Mouse (Mus musculus): Measurements from ENCODE around the gene Immp2l. TPM values are rescaled to one million over a fixed set of nuclear protein-coding genes. Genes with fewer than 3 reads are reported as not detected.
"Not testable (repeated sequence)": the region's sequence is repeated elsewhere in the genome, so short reads cannot be mapped to it uniquely, and the experiment has no call there.

The Immp2l gene
- total RNA-seq, 2 experiments from 2014 or later: 1.3 to 11.4 TPM

- no peak for ATAC-seq (replicated peaks; ENCODE audit: low FRiP score, low TSS enrichment, poor library complexity, severe bottlenecking)
These were observed 702.8 kb downstream of the Immp2l start for GRCm38 (mm10) chr12:41726720-41727119.

- ATAC-seq (replicated peaks; ENCODE audit: low FRiP score, low TSS enrichment, poor library complexity, severe bottlenecking): no peak
These were observed 703.3 kb downstream of the Immp2l start for GRCm38 (mm10) chr12:41727221-41727620.

DNA sequence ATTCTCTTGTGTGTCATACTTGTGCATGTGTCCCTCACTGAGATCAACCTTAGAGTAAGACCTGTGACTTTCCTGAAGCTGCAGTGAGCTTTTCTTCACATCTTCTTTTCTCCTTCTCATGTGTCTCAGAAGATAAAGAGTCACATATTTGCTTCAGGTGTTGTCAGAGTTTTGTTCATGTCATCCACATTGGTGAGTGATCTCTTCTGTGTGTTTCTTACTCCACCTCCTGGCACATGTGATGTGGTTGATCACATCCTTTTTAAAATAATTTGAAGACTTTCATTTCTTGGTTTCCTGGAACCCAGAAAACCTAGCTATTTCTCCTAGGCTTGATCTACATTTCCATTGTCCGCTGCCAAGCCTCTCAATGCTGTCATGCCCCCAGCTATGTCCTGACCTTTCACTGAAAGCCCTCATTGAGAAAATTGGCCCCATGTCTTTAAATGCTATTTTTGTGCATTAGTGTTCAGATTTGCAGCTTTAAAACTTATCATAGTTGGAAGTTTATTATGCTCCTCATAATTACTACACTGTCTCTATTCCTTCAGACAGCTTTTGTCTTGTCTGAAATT, 704.0 kb downstream of the Immp2l start:
- no peak for ATAC-seq (replicated peaks; ENCODE audit: low FRiP score, low TSS enrichment, poor library complexity, severe bottlenecking)

DNA sequence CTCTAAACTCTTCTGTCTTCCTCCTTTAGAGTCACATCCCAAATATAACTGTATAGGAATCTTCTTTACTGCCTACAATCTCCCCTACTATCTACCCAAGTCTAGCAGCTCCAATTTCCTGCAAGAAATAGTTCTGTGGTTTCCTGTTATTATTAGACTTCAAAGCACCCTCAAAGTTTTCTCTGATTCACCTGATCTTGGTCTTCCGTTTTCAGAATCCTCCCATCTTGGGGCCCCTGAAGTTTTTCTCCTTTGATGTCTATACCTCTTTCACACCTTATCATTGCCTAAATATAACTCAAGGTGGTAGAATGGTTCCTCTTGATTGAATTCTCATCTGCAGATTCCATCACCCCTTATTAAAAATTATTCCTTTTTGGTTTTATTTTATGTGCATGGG, 704.6 kb downstream of the Immp2l start:
- ATAC-seq (replicated peaks; ENCODE audit: low FRiP score, low TSS enrichment, poor library complexity, severe bottlenecking): no peak

GRCm38 (mm10) chr12:41729780-41730179, 705.9 kb downstream of the Immp2l start:
- ATAC-seq (replicated peaks; ENCODE audit: low FRiP score, low TSS enrichment, poor library complexity, severe bottlenecking): no peak

DNA sequence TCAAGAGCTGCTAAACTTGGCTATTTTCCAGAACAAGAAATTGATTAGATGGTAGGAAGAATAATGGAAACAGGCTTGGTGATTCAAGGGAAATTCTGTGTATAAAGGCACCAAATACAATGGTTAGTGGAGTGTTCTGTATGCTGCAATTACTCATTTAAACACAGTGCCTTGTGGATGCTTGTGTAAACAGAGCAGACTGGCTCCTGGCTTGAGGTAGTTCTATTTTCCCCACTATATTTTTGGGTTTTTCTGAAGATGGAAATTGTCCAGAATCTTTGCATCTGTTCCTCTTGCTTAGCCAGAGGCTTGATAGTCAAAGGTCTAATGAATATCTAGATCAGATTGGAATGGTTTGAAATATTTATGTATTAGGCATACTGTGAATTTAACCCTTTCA, 709.3 kb downstream of the Immp2l start:
- ATAC-seq (replicated peaks; ENCODE audit: low FRiP score, low TSS enrichment, poor library complexity, severe bottlenecking): no peak

- ATAC-seq (replicated peaks; ENCODE audit: low FRiP score, low TSS enrichment, poor library complexity, severe bottlenecking): no peak
These were observed 719.0 kb downstream of the Immp2l start for GRCm38 (mm10) chr12:41742887-41743286.

DNA sequence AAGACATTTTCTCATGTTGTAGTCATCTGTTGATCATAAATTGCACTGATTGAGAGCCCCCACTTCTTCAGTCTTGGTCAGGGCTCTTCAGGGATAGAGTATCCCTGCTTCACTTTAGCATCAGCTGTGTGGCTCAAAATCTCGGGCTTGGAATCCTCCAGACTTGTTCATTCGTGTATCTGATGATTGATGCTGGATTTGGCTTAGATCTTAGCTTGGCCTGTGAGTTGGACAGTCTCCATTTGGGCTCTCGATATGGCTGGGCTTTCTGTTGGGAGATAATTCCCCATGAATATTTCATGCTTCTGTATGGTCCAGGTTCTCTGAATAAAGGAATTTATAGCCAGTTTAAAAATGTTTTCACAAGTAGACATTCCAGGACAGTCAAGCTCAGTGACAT, 739.5 kb downstream of the Immp2l start:
- ATAC-seq (replicated peaks; ENCODE audit: low FRiP score, low TSS enrichment, poor library complexity, severe bottlenecking): no peak

GRCm38 (mm10) chr12:41773961-41774360, 750.1 kb downstream of the Immp2l start:
- no peak for ATAC-seq (replicated peaks; ENCODE audit: low FRiP score, low TSS enrichment, poor library complexity, severe bottlenecking)

DNA sequence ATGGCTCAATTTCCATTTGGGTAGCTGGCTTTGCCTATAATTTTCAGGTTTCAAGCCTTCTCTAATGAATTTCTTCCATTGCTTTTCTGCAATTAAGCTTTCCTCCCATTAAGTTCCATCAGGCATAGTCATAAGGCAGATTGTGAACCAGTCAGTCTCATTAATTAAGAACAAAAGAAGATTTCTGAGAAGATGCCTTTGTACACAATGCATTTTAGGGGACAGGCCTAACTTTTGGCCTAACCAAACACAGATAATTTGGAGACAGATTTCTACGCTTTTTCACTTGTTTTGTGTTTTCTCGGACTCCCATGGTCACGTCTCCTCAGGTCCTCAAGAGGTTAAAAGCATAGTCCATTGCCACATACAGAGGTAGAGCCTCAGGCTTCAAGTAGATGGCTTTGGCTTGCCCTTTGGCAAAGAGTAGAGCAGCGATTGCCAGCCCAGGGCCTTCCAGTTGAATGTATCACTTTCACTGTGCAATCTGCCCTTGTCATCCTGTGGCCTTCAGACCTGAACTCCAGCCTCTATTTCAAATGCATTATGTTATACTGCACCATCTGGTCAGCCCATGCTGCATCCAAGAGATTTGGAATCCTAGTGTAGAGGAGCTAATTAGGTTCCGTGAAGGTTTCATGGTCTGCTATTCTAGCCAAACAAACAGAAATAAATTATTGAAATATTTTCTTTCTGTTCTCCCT, 750.9 kb downstream of the Immp2l start:
- ATAC-seq (replicated peaks; ENCODE audit: low FRiP score, low TSS enrichment, poor library complexity, severe bottlenecking): no peak

- ATAC-seq (replicated peaks; ENCODE audit: low FRiP score, low TSS enrichment, poor library complexity, severe bottlenecking): not testable (repeated sequence)
These were observed 753.9 kb downstream of the Immp2l start for GRCm38 (mm10) chr12:41777762-41778161.

DNA sequence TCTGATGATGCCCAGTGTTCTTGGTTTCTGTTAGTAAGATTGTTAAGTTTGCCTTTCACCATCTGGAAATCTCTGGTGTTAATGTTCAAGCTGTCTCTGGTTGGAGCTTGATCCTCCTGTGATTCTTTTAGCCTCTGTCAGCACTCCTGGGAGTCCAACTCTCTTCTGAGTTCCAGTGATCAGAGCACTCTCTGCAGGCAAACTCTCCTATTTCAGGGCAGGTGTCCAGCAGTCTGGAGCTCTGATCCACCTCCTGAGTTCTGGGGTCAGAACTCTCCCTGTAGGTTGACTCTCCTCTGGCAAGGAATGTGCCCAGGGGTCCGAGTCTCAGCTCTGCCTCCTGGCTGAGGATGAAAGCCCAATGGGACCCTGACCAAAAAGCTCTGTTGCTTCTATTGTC, 769.8 kb downstream of the Immp2l start:
- not testable (repeated sequence) for ATAC-seq (replicated peaks; ENCODE audit: low FRiP score, low TSS enrichment, poor library complexity, severe bottlenecking)

DNA sequence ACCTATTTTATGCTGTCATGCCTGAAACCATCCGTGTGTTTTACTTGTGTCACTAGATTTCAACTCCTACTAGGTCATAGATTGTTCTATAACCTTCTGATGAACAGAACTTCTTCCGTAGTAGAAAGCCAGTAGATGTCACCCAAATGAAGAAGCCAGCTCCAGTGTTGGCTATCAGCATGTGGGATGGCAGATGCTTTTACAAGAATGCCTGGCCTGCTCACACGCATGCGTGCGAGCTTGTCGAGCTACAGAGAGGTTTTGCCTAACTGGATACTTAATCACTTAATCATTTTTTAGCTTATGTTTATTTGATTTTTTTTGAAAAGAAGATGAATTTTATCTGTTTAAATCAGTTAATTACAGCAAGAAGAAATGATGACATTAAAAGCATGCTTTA, 805.6 kb downstream of the Immp2l start:
- ATAC-seq (replicated peaks; ENCODE audit: low FRiP score, low TSS enrichment, poor library complexity, severe bottlenecking): no peak

GRCm38 (mm10) chr12:41831731-41832130, 807.8 kb downstream of the Immp2l start:
- no peak for ATAC-seq (replicated peaks; ENCODE audit: low FRiP score, low TSS enrichment, poor library complexity, severe bottlenecking)

GRCm38 (mm10) chr12:41834646-41835045, 810.8 kb downstream of the Immp2l start:
- no peak for ATAC-seq (replicated peaks; ENCODE audit: low FRiP score, low TSS enrichment, poor library complexity, severe bottlenecking)

DNA sequence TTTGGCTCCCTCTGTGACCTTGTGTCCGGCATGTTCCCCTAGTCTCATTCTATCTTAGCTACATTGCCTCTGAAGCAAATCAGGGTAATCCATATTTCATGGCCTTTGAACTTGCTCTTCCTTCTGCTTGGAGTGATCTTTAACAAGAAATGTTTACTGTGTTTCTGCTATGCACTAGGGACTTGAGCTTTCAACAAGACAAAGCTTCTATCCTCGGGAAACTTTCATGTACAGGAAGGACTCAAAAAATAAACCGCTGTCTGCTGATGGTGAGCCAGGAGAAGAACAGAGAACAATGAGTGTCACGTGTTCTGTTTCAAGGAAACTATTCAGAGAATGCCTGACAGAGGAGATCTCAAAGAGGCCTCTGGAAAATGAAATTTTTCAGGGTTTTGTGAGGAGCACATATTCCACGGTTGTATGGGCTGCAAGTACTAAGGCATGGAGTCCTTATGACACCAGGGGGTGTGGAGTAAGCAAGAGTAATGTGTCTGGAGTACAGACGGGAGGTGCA, 814.5 kb downstream of the Immp2l start:
- ATAC-seq (replicated peaks; ENCODE audit: low FRiP score, low TSS enrichment, poor library complexity, severe bottlenecking): no peak

DNA sequence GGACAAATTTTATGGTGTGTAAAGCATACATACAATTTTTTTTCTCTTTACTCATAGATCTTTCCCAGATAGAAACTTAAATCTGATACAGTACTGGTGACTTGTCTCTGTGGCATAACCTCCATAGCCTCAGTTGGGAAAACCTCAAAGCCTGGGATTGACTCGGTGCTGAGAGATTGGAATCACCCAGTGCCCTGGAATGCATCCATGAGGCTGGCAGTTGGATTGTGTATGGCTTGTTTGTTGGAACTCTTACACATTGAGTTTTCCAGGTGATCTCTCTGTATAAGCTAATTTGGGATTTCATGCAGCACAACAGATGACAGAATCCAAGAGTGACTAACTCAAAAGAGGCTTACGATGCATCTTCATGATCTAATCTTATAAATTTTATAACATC, 815.4 kb downstream of the Immp2l start:
- no peak for ATAC-seq (replicated peaks; ENCODE audit: low FRiP score, low TSS enrichment, poor library complexity, severe bottlenecking)

- ATAC-seq (replicated peaks; ENCODE audit: low FRiP score, low TSS enrichment, poor library complexity, severe bottlenecking): no peak
These were observed 818.9 kb downstream of the Immp2l start for GRCm38 (mm10) chr12:41842694-41843329.

DNA sequence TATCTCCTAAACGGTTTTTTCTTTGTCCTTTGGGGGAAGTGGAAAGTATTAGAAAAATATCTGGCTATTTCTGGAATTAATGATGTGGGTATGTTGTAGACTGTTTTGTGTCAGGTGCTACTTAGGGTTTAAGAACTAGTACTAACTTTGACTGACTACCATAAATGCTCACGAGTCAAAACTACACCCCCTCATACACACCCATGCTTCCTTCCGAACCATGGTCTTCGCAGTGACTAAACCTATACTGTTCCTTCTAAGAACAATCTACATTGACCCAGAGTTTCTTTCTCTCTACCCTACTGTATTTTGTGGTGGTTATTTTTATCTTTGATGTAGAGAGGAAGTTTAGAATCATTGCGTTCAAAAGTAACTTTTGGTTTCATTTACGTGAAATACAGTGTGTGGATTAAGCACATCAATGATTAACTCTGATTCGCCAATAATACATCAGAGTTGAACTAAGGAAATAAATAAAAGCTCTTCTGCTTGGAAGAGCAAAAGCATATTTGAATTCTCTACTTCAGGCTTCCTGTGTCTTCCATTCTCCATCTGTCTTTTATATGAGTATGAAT, 828.1 kb downstream of the Immp2l start:
- no peak for ATAC-seq (replicated peaks; ENCODE audit: low FRiP score, low TSS enrichment, poor library complexity, severe bottlenecking)

- not testable (repeated sequence) for ATAC-seq (replicated peaks; ENCODE audit: low FRiP score, low TSS enrichment, poor library complexity, severe bottlenecking)
These were observed 835.8 kb downstream of the Immp2l start for GRCm38 (mm10) chr12:41859652-41860051.

Measured in megakaryocyte-erythroid progenitor cell, adult 5-6 weeks (primary cell).